Mouse (Mus musculus): ENCODE measurements around the gene Jmjd8. TPM values are rescaled to one million over a fixed set of nuclear protein-coding genes. Genes with fewer than 3 reads are reported as not detected.
A peak's percentile ranks its signal among the peaks of the same experiment; 100 is the strongest.

The Jmjd8 gene
- polyA plus RNA-seq, 1 experiment from 2014 or later, result 26.6 TPM

- no peak for ATAC-seq
- H3K4me1 ChIP-seq, result peaks cover 76% of the 10 kb centered on the region
- peak overlapping the region; percentile 89 for H3K4me2 ChIP-seq
- H3K27ac ChIP-seq, result peak overlapping the region; percentile 83
- H3K27me3 ChIP-seq (replicated peaks), result peaks cover under 1% of the 10 kb centered on the region; the same call in 1 of the 2 replicates
- peaks cover 57% of the 10 kb centered on the region for H3K36me3 ChIP-seq
- WGBS (ENCODE audit: insufficient replicate concordance), result 84% methylated on average over 22 of the region's 22 CpGs
- H3K9me3 ChIP-seq (replicated peaks), result no peaks in the 10 kb centered on the region
- H3K9ac ChIP-seq, result no peak overlapping the region
- H3K4me3 ChIP-seq, result no peak overlapping the region
Measured at GRCm38 (mm10) chr17:25827546-25828222, 983 bp upstream of the Jmjd8 start.

- Histone ChIP-seq H3K27ac (peak overlapping the region; percentile 83), H3K4me3 (peak overlapping the region; percentile 70), H3K4me1 (peaks cover 73% of the 10 kb centered on the region), H3K9me3 (replicated peaks) (no peaks in the 10 kb centered on the region), H3K4me2 (peak overlapping the region; percentile 89), H3K27me3 (replicated peaks) (no peaks in the 10 kb centered on the region), H3K36me3 (peaks cover 57% of the 10 kb centered on the region), H3K9ac (peak overlapping the region; percentile 79)
- ATAC-seq, result no peak
- WGBS (ENCODE audit: insufficient replicate concordance), result 71% methylated on average over 8 of the region's 8 CpGs
Measured at GRCm38 (mm10) chr17:25828223-25828594, 458 bp upstream of the Jmjd8 start.

- peak overlapping the region; percentile 79 for H3K9ac ChIP-seq
- 32% methylated on average over 8 of the region's 8 CpGs for WGBS (ENCODE audit: insufficient replicate concordance)
- peak overlapping the region; percentile 83 for H3K27ac ChIP-seq
- H3K4me1 ChIP-seq, result peaks cover 77% of the 10 kb centered on the region
- peak overlapping the region; percentile 89 for H3K4me2 ChIP-seq
- no peaks in the 10 kb centered on the region for H3K27me3 ChIP-seq (replicated peaks)
- H3K36me3 ChIP-seq, result peaks cover 61% of the 10 kb centered on the region
- ATAC-seq, result no peak
- H3K4me3 ChIP-seq, result peak overlapping the region; percentile 70
- no peaks in the 10 kb centered on the region for H3K9me3 ChIP-seq (replicated peaks)
Measured at GRCm38 (mm10) chr17:25829558-25830017, 921 bp downstream of the Jmjd8 start.

GRCm38 (mm10) chr17:25830200-25830753 is 1.6 kb downstream of the Jmjd8 start:
- peak overlapping the region; percentile 89 for H3K4me2 ChIP-seq
- no peaks in the 10 kb centered on the region for H3K27me3 ChIP-seq (replicated peaks)
- peak overlapping the region; percentile 92 for H3K9ac ChIP-seq
- H3K4me1 ChIP-seq, result peaks cover 77% of the 10 kb centered on the region
- WGBS (ENCODE audit: insufficient replicate concordance), result 75% methylated on average over 4 of the region's 4 CpGs
- no peak for ATAC-seq
- H3K27ac ChIP-seq, result no peak overlapping the region; the same call in 1 of the 2 replicates
- peaks cover 67% of the 10 kb centered on the region for H3K36me3 ChIP-seq
- H3K4me3 ChIP-seq, result peak overlapping the region; percentile 70
- no peaks in the 10 kb centered on the region for H3K9me3 ChIP-seq (replicated peaks)

GRCm38 (mm10) chr17:25830806-25831431 is 2.3 kb downstream of the Jmjd8 start:
- H3K9ac ChIP-seq, result peak overlapping the region; percentile 92
- H3K27me3 ChIP-seq (replicated peaks), result no peaks in the 10 kb centered on the region
- peaks cover 67% of the 10 kb centered on the region for H3K36me3 ChIP-seq
- no peaks in the 10 kb centered on the region for H3K9me3 ChIP-seq (replicated peaks)
- ATAC-seq, result no peak
- peaks cover 77% of the 10 kb centered on the region for H3K4me1 ChIP-seq
- 81% methylated on average over 14 of the region's 14 CpGs for WGBS (ENCODE audit: insufficient replicate concordance)
- peak overlapping the region; percentile 84 for H3K4me3 ChIP-seq
- H3K4me2 ChIP-seq, result peak overlapping the region; percentile 89
- H3K27ac ChIP-seq, result peak overlapping the region; percentile 91; the same call in 1 of the 2 replicates

GRCm38 (mm10) chr17:25831451-25832281 is 3.0 kb downstream of the Jmjd8 start:
- H3K4me1 ChIP-seq, result peaks cover 81% of the 10 kb centered on the region

GRCm38 (mm10) chr17:25832436-25833290 is 4.0 kb downstream of the Jmjd8 start:
- under 1% methylated on average over 75 of the region's 77 CpGs for WGBS (ENCODE audit: insufficient replicate concordance)
- Histone ChIP-seq H3K9ac (peak overlapping the region; percentile 92), H3K27ac (peak overlapping the region; percentile 93), H3K4me3 (peak overlapping the region; percentile 84), H3K4me1 (peaks cover 87% of the 10 kb centered on the region), H3K4me2 (peak overlapping the region; percentile 84), H3K9me3 (replicated peaks) (no peaks in the 10 kb centered on the region), H3K36me3 (peaks cover 55% of the 10 kb centered on the region), H3K27me3 (replicated peaks) (no peaks in the 10 kb centered on the region)
- ATAC-seq, result peak; percentile 89

More at GRCm38 (mm10) chr17:25831451-25832281, 3.0 kb downstream of the Jmjd8 start:
- peaks cover 61% of the 10 kb centered on the region for H3K36me3 ChIP-seq
- 44% methylated on average over 21 of the region's 21 CpGs for whole genome bisulfite sequencing (ENCODE audit: insufficient replicate concordance)
- no peaks in the 10 kb centered on the region for H3K9me3 ChIP-seq (replicated peaks)
- ATAC-seq, result no peak
- H3K4me3 ChIP-seq, result peak overlapping the region; percentile 84
- H3K27ac ChIP-seq, result peak overlapping the region; percentile 91
- peak overlapping the region; percentile 84 for H3K4me2 ChIP-seq
- peak overlapping the region; percentile 92 for H3K9ac ChIP-seq
- H3K27me3 ChIP-seq (replicated peaks), result no peaks in the 10 kb centered on the region

GRCm38 (mm10) chr17:25833291-25833663 is 4.6 kb downstream of the Jmjd8 start, which contains the start of gene Stub1:
Gene Stub1, minus strand, starts transcription at chr17:25833404.
- Histone ChIP-seq H3K9ac (peak within 1 kb of the TSS; percentile 92), H3K4me2 (peak within 1 kb of the TSS; percentile 84), H3K36me3 (peaks cover 55% of the 10 kb centered on the region), H3K9me3 (replicated peaks) (no peaks in the 10 kb centered on the region), H3K4me1 (peaks cover 88% of the 10 kb centered on the region), H3K27me3 (replicated peaks) (no peaks in the 10 kb centered on the region), H3K27ac (peak within 1 kb of the TSS; percentile 93), H3K4me3 (peak within 1 kb of the TSS; percentile 84)
- ATAC-seq, result peak; percentile 53
- WGBS (ENCODE audit: insufficient replicate concordance), result 0% methylated on average over 24 of the region's 24 CpGs

GRCm38 (mm10) chr17:25833961-25834594 is 5.4 kb downstream of the Jmjd8 start:
- Histone ChIP-seq H3K4me3 (peak overlapping the region; percentile 84), H3K27ac (peak overlapping the region; percentile 93), H3K4me2 (peak overlapping the region; percentile 84), H3K36me3 (peaks cover 60% of the 10 kb centered on the region), H3K9me3 (replicated peaks) (no peaks in the 10 kb centered on the region), H3K27me3 (replicated peaks) (no peaks in the 10 kb centered on the region), H3K4me1 (peaks cover 84% of the 10 kb centered on the region), H3K9ac (peak overlapping the region; percentile 92)
- 43% methylated on average over 6 of the region's 6 CpGs for WGBS (ENCODE audit: insufficient replicate concordance)
- ATAC-seq, result no peak

GRCm38 (mm10) chr17:25834595-25835222 is 6.0 kb downstream of the Jmjd8 start:
- H3K9ac ChIP-seq, result peak overlapping the region; percentile 92

More at GRCm38 (mm10) chr17:25834595-25835222, 6.0 kb downstream of the Jmjd8 start:
- no peaks in the 10 kb centered on the region for H3K9me3 ChIP-seq (replicated peaks)
- H3K4me3 ChIP-seq, result peak overlapping the region; percentile 84
- WGBS (ENCODE audit: insufficient replicate concordance), result 89% methylated on average over 12 of the region's 12 CpGs
- H3K27me3 ChIP-seq (replicated peaks), result no peaks in the 10 kb centered on the region
- H3K36me3 ChIP-seq, result peaks cover 65% of the 10 kb centered on the region
- H3K27ac ChIP-seq, result peak overlapping the region; percentile 93
- ATAC-seq, result no peak
- H3K4me2 ChIP-seq, result peak overlapping the region; percentile 84
- H3K4me1 ChIP-seq, result peaks cover 84% of the 10 kb centered on the region
